Mouse (Mus musculus): ENCODE results near the gene 9930022D16Rik. TPM values are rescaled to one million over a fixed set of nuclear protein-coding genes. Genes with fewer than 3 reads are reported as not detected.

The 9930022D16Rik gene
- total and polyA plus RNA-seq, 3 experiments: 0.04 TPM; not detected in 2

GRCm38 (mm10) chr11:109419961-109420566 lies 6.3 kb downstream of the 9930022D16Rik start (continued):
- TF ChIP-seq TAL1 (IDR thresholded peaks at IDR 0.05; ENCODE audit: low read length): no peak
- TF ChIP-seq ELF1 (IDR thresholded peaks at IDR 0.05; ENCODE audit: low read depth, low read length): peak; percentile 19; the same call in 1 of the 2 replicates
- no peak for TF ChIP-seq GATA1 (IDR thresholded peaks at IDR 0.05; ENCODE audit: low read depth, low read length)

- H3K79me2 ChIP-seq (ENCODE audit: control insufficient read depth, insufficient read depth, low read length, poor library complexity): no peaks in the 10 kb centered on the region; the same call in 1 of the 2 replicates
- H3K36me3 ChIP-seq (ENCODE audit: control insufficient read depth in 1 of 2, insufficient read depth in 2 of 2, low read length in 2 of 2): peaks cover 0 to 5% of the 10 kb centered on the region in 2 experiments; a peak in 1 of 4 replicates
- H3K9ac ChIP-seq (ENCODE audit: control insufficient read depth, low read depth, low read length, poor library complexity, severe bottlenecking): peak overlapping the region; percentile 75
- no peaks in the 10 kb centered on the region for H3K9me3 ChIP-seq (replicated peaks; ENCODE audit: insufficient read depth, low read length)
- peaks cover 8 to 12% of the 10 kb centered on the region in 2 experiments; a peak in 3 of 4 replicates for H3K4me1 ChIP-seq (ENCODE audit: control insufficient read depth in 1 of 2, insufficient read depth in 2 of 2, low read length in 2 of 2)
- peak overlapping the region; percentile 76 to 77 for H3K4me3 ChIP-seq (ENCODE audit: control insufficient read depth in 1 of 2, insufficient read depth in 1 of 2, low read depth in 2 of 2, low read length in 2 of 2)
- no peaks in the 10 kb centered on the region for H3K27me3 ChIP-seq (ENCODE audit: control insufficient read depth in 1 of 2, insufficient read depth in 2 of 2, low read length in 2 of 2)
- H3K27ac ChIP-seq (ENCODE audit: control insufficient read depth, low read depth, low read length): peak overlapping the region; percentile 55
- DNase-seq (ENCODE audit: low read depth, low spot score): peak; percentile 84
- no peak for TF ChIP-seq BHLHE40 (IDR thresholded peaks at IDR 0.05; ENCODE audit: borderline replicate concordance, low read depth, low read length)
- TF ChIP-seq CHD2 (IDR thresholded peaks at IDR 0.05; ENCODE audit: low read length): no peak
- TF ChIP-seq HCFC1 (IDR thresholded peaks at IDR 0.05; ENCODE audit: low read depth, low read length): 0 out of 2 replicates have a peak, but pooled peaks have one; percentile 11
- no peak for TF ChIP-seq MAFK (IDR thresholded peaks at IDR 0.05; ENCODE audit: borderline replicate concordance, low read depth, low read length)
- peak; percentile 28; the same call in 1 of the 2 replicates for TF ChIP-seq ZMIZ1 (IDR thresholded peaks at IDR 0.05; ENCODE audit: low read depth, low read length)
- TF ChIP-seq SMC3 (IDR thresholded peaks at IDR 0.05; ENCODE audit: low read depth, low read length): no peak
- peak; percentile 35; the same call in 1 of the 2 replicates for TF ChIP-seq MAX (IDR thresholded peaks at IDR 0.05; ENCODE audit: low read length)
- peak; percentile 43 for TF ChIP-seq TCF12 (IDR thresholded peaks at IDR 0.05; ENCODE audit: low read depth, low read length)
- no peak for TF ChIP-seq TAL1 (IDR thresholded peaks at IDR 0.05; ENCODE audit: low read length)
- no peak for TF ChIP-seq NELFE (IDR thresholded peaks at IDR 0.05; ENCODE audit: low read depth, low read length)
- TF ChIP-seq GATA1 (IDR thresholded peaks at IDR 0.05; ENCODE audit: low read depth, low read length): peak; percentile 87
- TF ChIP-seq EP300 (IDR thresholded peaks at IDR 0.05; ENCODE audit: low read depth in 1 of 2, low read length in 2 of 2): peak; percentile 24 to 44; a peak in 1 of 4 replicates
- TF ChIP-seq ELF1 (IDR thresholded peaks at IDR 0.05; ENCODE audit: low read depth, low read length): no peak
- no peak for TF ChIP-seq GABPA (IDR thresholded peaks at IDR 0.05; ENCODE audit: low read depth, low read length)
- 0 out of 2 replicates have a peak, but pooled peaks have one; percentile 35 for TF ChIP-seq ZKSCAN1 (IDR thresholded peaks at IDR 0.05; ENCODE audit: low read depth, low read length)
- no peak for TF ChIP-seq MEF2A (IDR thresholded peaks at IDR 0.05; ENCODE audit: extremely low read depth, insufficient replicate concordance, low read depth, low read length, poor library complexity, severe bottlenecking)
- no peak for TF ChIP-seq CTCF (IDR thresholded peaks at IDR 0.05 in 2 of 3, conservative IDR thresholded peaks at IDR 0.05 in 1 of 3; ENCODE audit: control insufficient read depth in 1 of 3, insufficient read depth in 1 of 3, low read depth in 2 of 3, low read length in 3 of 3, poor library complexity in 1 of 3, severe bottlenecking in 1 of 3)
- TF ChIP-seq RCOR1 (IDR thresholded peaks at IDR 0.05; ENCODE audit: low read depth, low read length): no peak
- no peak for TF ChIP-seq USF1 (IDR thresholded peaks at IDR 0.05; ENCODE audit: low read depth, low read length)
- TF ChIP-seq E2F4 (IDR thresholded peaks at IDR 0.05; ENCODE audit: borderline replicate concordance, low read depth, low read length): peak; percentile 63; the same call in 1 of the 2 replicates
- no peak for TF ChIP-seq USF2 (IDR thresholded peaks at IDR 0.05; ENCODE audit: borderline replicate concordance in 1 of 2, insufficient read depth in 1 of 2, low read depth in 1 of 2, low read length in 2 of 2)
- no peak for TF ChIP-seq SIN3A (IDR thresholded peaks at IDR 0.05; ENCODE audit: low read length)
- TF ChIP-seq ETS1 (IDR thresholded peaks at IDR 0.05; ENCODE audit: low read depth, low read length): peak; percentile 48; the same call in 1 of the 2 replicates
- no peak for TF ChIP-seq ZNF384 (IDR thresholded peaks at IDR 0.05; ENCODE audit: low read depth, low read length)
- no peak for TF ChIP-seq TBP (IDR thresholded peaks at IDR 0.05; ENCODE audit: low read depth, low read length)
- no peak for TF ChIP-seq POLR2AphosphoS5 (IDR thresholded peaks at IDR 0.05; ENCODE audit: borderline replicate concordance, low read depth, low read length)
- no peak for TF ChIP-seq CHD1 (IDR thresholded peaks at IDR 0.05; ENCODE audit: low read depth, low read length)
- TF ChIP-seq MYB (IDR thresholded peaks at IDR 0.05; ENCODE audit: low read depth, low read length): no peak
- no peak for TF ChIP-seq POLR2A (IDR thresholded peaks at IDR 0.05; ENCODE audit: control insufficient read depth in 1 of 2, insufficient read depth in 1 of 2, low read depth in 1 of 2, low read length in 2 of 2, poor library complexity in 1 of 2)
- no peak for TF ChIP-seq RAD21 (IDR thresholded peaks at IDR 0.05; ENCODE audit: low read depth, low read length)
- TF ChIP-seq ZC3H11A (IDR thresholded peaks at IDR 0.05; ENCODE audit: low read depth, low read length): no peak
- peak; percentile 14; the same call in 1 of the 2 replicates for TF ChIP-seq MAZ (IDR thresholded peaks at IDR 0.05; ENCODE audit: low read depth, low read length)
- TF ChIP-seq MXI1 (IDR thresholded peaks at IDR 0.05; ENCODE audit: low read depth, low read length): no peak
- TF ChIP-seq KAT2A (conservative IDR thresholded peaks at IDR 0.05; ENCODE audit: low read depth, low read length): no peak
Observed at GRCm38 (mm10) chr11:109420567-109420962, 6.8 kb downstream of the 9930022D16Rik start.

All from MEL (cell line).